Mouse (Mus musculus) kidney, postnatal 10 days (tissue): ENCODE results near the gene Pspn.

ENCODE experiments used
- DNase-seq: peaks from one replicate; pipeline ENCODE4 v3.0.0; 2021; ENCODE audit warnings: mixed read lengths

Pspn gene

DNA sequence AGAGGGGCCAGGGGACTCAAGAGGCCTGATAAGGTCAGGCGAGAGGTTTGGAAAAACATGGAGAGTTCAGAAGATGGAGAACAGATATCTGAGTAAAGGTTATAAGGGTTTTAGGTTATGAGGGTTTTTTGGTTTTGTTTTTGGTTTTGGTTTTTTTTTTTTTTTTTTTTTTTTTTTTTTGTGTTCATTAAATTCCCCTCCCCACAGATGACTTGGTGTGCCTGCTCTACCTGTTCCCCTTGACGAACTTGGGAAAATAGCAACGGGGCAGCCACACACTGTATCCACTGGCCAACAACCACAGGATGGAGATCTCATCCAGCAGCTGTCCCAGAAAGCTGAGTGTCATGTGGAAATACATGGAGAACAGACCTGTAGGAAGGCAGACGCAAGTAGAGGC lies 41.2 kb downstream of the Pspn start:
- no peak for DNase-seq

DNA sequence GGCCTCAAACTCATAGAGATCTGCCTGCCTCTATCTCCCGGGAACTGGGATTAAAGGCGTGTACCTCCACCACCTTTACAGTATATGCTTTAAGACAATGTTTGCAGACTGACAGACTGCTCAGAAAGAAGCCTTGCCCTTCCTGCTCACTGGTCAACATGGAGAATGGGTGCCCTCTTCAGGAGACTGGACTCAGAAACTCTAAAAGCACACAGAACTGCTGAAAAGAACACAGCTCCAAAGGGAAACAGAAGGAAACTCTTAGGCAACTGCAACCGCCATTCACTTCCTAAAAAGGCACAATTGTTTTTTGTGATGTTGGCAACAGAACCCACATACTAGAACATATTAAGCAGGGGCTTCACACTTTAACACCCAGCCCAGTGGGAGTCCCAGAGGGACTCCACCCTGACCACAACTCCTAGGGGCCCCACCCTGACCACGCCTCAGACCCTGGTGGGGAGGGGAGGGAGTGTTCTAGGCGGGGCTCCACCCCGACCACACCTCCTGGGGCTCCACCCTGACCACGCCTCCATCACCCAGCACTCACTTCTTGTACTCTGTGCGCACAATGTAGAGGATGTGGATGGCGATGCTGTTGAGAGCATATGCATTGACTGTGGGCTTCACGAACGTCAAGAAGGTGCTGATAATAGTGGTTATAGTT lies 41.9 kb downstream of the Pspn start:
- DNase-seq: no peak

DNA sequence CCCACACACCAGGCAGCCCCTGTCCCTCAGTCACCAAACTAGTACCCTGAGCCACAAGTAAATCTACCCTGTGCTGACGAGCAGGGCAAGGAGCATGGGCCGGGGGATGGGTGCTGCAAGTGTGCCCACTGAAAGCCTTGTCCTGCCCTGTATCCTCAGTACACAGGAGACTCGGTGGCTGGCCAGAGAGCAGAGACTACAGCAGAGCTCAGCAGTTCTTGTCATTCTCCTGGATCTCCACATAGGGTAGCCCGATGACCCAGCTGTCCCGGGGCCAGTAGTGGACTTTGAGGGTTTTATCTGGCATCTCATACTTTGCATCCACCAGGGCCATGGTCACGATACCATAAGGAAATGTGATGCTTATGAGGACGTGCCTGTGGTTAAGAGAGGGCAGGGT lies 44.9 kb downstream of the Pspn start:
- DNase-seq: no peak

DNA sequence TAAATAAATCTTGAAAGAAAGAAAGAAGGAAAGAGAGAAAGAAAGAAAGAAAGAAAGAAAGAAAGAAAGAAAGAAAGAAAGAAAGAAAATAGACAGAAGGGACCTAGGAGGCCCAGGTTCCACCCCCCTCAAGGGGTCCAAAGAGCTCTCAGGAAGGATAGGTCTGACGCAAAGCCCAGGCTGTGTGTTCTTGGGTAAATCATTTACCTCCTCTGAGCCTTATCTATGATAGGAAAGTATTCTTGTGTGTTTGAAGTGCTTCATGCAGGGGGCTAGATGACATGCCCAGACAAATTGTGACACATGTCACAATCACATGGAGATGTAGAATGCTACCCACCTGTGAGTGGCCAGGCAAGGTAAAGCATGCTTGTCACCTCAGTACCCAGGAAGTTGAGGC lies 47.2 kb downstream of the Pspn start:
- no peak for DNase-seq

DNA sequence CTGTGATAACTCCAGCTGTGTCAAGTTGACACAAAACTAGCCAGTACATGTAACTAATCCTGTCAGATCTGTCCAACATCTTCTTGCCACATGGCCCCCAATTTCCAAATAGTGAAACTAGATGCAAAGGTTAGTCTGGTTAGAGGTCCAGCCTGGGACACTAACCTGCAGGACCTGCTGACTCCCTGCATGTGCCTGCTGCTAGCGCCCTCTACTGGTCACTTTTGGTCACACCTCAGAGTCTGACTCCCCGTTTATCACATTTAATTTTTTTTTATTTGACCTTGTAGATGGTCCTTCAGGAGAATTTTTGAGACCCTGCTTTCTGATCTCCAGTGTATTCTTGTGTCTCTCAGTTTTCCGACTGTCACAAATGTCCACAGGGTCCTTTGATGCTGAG lies 48.9 kb downstream of the Pspn start:
- peak; percentile 66 for DNase-seq
